Mouse (Mus musculus) intestine, embryonic 14.5 days (tissue): Measurements from ENCODE around the gene Ccdc40. TPM values are rescaled to one million over a fixed set of nuclear protein-coding genes. Genes with fewer than 3 reads are reported as not detected.
A peak's percentile ranks its signal among the peaks of the same experiment; 100 is the strongest.
"Not testable (repeated sequence)": the region's sequence is repeated elsewhere in the genome, so short reads cannot be mapped to it uniquely, and the experiment has no call there.

ENCODE experiments used
- ATAC-seq: fragments of 200-750 bp; cut with Nextera tagmentation; replicated peaks from 2 replicates; pipeline ENCODE4 v1.8.0; 2017; ENCODE audit warnings: low read depth, moderate number of reproducible peaks, moderate TSS enrichment, moderate library complexity; ENCODE audit not compliant: low FRiP score, low TSS enrichment
- DNase-seq: peaks from one replicate; pipeline ENCODE4 v3.0.0-alpha.2; 2018; ENCODE audit warnings: low spot score
- H3K27ac ChIP-seq: fragments of 300-500 bp; sonication (generic); 2 replicates; pipeline ENCODE4 v1.5.1; 2014; ENCODE audit warnings: low read depth, mild to moderate bottlenecking, control low read depth
- H3K27me3 ChIP-seq: fragments of 300-500 bp; sonication (generic); replicated peaks from 2 replicates; pipeline ENCODE4 v1.6.1; 2014; ENCODE audit warnings: low read length, control low read depth; ENCODE audit not compliant: control insufficient read depth, insufficient read depth
- H3K36me3 ChIP-seq: fragments of 300-500 bp; sonication (generic); 2 replicates; pipeline ENCODE4 v1.6.1; 2014; ENCODE audit warnings: low read length, control low read depth; ENCODE audit not compliant: control insufficient read depth, insufficient read depth
- H3K4me1 ChIP-seq: fragments of 300-500 bp; sonication (generic); replicated peaks from 2 replicates; pipeline ENCODE4 v1.6.1; 2014; ENCODE audit warnings: low read length, control low read depth, mixed read lengths; ENCODE audit not compliant: control insufficient read depth, insufficient read depth
- H3K4me2 ChIP-seq: fragments of 300-500 bp; sonication (generic); 2 replicates; pipeline ENCODE4 v1.6.1; 2014; ENCODE audit warnings: low read length
- H3K4me3 ChIP-seq: fragments of 300-500 bp; sonication (generic); 2 replicates; pipeline ENCODE4 v1.5.1; 2014; ENCODE audit warnings: low read depth, low read length, control low read depth, mixed read lengths
- H3K9ac ChIP-seq: fragments of 300-500 bp; sonication (generic); 2 replicates; pipeline ENCODE4 v1.6.1; 2014; ENCODE audit warnings: mild to moderate bottlenecking, low read length
- H3K9me3 ChIP-seq: fragments of 300-500 bp; sonication (generic); 2 replicates; pipeline ENCODE4 v1.6.1; 2016; ENCODE audit warnings: low read length, control low read depth; ENCODE audit not compliant: control insufficient read depth
- WGBS: fragments of 180-500 bp; shearing (Covaris S2); extraction: QIAGEN DNeasy Blood & Tissue Kit; methylation state at CpG from one replicate; pipeline ENCODE4 v1.1.7; 2014; 5-methylcytosine and 5-hydroxymethylcytosine counted together
- polyA plus RNA-seq: library from polyadenylated mRNA; unstranded; fragments of >200 nt; fragmentation: Nextera tagmentation; extraction: Ambion mirVana; gene quantifications from 2 replicates; pipeline ENCODE4 v1.2.1, GENCODE M21; 2014

Gene Ccdc40
- polyA plus RNA-seq, 1 experiment from 2014 or later = 4.0 TPM

- not testable (repeated sequence) for H3K9me3 ChIP-seq, H3K27ac ChIP-seq, H3K9ac ChIP-seq, H3K4me3 ChIP-seq, H3K4me2 ChIP-seq, DNase-seq, ATAC-seq, H3K4me1 ChIP-seq, H3K27me3 ChIP-seq
- 67% methylated on average over 3 of the region's 3 CpGs for WGBS
- peaks cover 24% of the 10 kb centered on the region for H3K36me3 ChIP-seq
Measured at GRCm38 (mm10) chr11:119272492-119272891, 44.1 kb downstream of the Ccdc40 start.

DNA sequence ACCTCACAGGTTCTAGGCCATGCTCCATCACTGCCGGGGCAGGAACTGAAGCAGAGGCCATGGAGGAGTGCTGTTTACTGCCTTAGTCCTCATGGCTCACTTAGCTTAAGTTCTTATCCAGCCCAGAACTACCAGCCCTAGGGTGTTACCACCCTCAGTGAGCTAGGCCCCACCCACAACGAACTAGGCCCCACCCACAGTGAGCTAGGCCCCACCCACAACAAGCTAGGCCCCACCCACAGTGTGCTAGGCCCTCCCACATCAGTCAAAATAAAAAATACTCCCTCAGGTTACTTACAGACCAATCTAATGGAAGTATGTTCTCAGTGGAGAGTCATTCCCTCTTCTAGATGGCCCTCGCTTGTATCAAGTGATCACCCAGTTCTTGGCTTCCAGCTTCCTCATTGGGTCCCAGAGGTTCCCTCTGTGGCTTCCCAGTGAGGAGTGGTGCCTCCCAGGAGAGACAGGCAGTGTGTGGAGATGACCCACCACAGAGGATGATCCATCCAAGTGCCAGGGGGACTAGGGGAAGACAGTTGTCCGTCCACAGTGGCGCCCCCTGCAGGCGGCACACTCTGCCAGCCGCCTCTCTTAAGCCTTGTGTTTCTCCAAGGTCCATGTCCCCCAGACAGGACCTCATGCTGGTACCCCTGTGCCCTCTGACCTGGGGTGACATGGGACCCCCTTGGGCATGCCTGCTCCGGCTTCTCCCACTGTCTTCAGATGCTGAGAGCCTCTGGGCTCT lies 45.0 kb downstream of the Ccdc40 start:
- no peak overlapping the region for H3K4me3 ChIP-seq
- no peaks in the 10 kb centered on the region for H3K27me3 ChIP-seq
- no peak overlapping the region for H3K9ac ChIP-seq
- H3K4me1 ChIP-seq = peaks cover 1% of the 10 kb centered on the region; the same call in 1 of the 2 replicates
- no peak for ATAC-seq
- no peak for DNase-seq
- peaks cover 30% of the 10 kb centered on the region for H3K36me3 ChIP-seq
- 83% methylated on average over 8 of the region's 8 CpGs for WGBS
- no peaks in the 10 kb centered on the region for H3K9me3 ChIP-seq
- H3K27ac ChIP-seq = no peak overlapping the region
- H3K4me2 ChIP-seq = no peak overlapping the region

- ATAC-seq (no peak), DNase-seq (no peak)
- no peaks in the 10 kb centered on the region for H3K9me3 ChIP-seq
- 77% methylated on average over 15 of the region's 15 CpGs for WGBS
- no peak overlapping the region for H3K27ac ChIP-seq
- no peaks in the 10 kb centered on the region for H3K27me3 ChIP-seq
- no peak overlapping the region for H3K4me3 ChIP-seq
- no peak overlapping the region for H3K9ac ChIP-seq
- H3K4me2 ChIP-seq = no peak overlapping the region
- no peaks in the 10 kb centered on the region for H3K4me1 ChIP-seq
- H3K36me3 ChIP-seq = peaks cover 50% of the 10 kb centered on the region
Measured at GRCm38 (mm10) chr11:119281030-119281429, 52.7 kb downstream of the Ccdc40 start.

DNA sequence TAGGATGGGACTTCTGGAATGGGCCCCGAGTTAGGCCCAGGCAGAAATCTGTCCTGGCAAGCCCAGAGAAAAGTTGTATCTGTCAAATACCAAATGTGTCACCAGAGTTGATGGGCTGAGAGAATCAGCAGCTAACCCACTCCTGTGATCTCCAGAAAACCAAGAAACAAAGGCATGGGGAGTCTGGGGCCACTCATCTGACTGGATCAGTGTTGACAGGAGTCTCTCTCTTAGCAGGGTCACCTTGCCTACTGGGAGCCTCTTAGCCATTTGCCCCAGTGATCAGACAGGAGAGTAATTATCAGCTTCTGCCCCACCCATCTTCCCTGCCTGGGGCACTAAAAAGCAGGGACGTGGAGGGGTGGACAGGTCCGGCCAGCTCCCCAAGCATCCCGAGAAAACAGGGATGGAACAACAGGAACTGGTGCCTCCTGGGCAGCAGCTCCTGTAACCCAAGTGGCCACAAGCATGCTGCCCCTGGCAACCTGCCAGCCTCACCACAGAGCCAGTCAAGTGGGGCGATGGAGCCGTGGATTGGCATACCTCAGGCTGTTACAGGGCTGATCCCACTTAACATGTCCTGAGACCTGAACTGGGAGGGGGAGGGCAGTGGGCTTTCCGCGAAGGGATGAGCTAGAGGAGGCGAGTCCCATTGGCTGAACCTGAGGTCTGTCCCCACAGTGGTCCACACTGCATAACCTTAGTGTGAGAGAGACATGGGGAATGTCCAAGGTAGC lies 57.6 kb downstream of the Ccdc40 start:
- Histone ChIP-seq H3K27me3 (no peaks in the 10 kb centered on the region), H3K4me1 (no peaks in the 10 kb centered on the region), H3K9ac (no peak overlapping the region), H3K27ac (no peak overlapping the region), H3K4me3 (no peak overlapping the region), H3K9me3 (no peaks in the 10 kb centered on the region), H3K36me3 (peaks cover 82% of the 10 kb centered on the region), H3K4me2 (no peak overlapping the region)
- 58% methylated on average over 9 of the region's 9 CpGs for WGBS
- DNase-seq (no peak), ATAC-seq (peak; percentile 29; the same call in 1 of the 2 replicates)

- no peaks in the 10 kb centered on the region for H3K4me1 ChIP-seq
- H3K4me3 ChIP-seq = no peak overlapping the region
- no peak overlapping the region for H3K4me2 ChIP-seq
- 88% methylated on average over 20 of the region's 20 CpGs for WGBS
- DNase-seq (no peak), ATAC-seq (no peak)
- H3K27me3 ChIP-seq = no peaks in the 10 kb centered on the region
- H3K27ac ChIP-seq = no peak overlapping the region
- no peaks in the 10 kb centered on the region for H3K9me3 ChIP-seq
- H3K9ac ChIP-seq = no peak overlapping the region
- peaks cover 85% of the 10 kb centered on the region for H3K36me3 ChIP-seq
Measured at GRCm38 (mm10) chr11:119287207-119287992, 59.0 kb downstream of the Ccdc40 start.

DNA sequence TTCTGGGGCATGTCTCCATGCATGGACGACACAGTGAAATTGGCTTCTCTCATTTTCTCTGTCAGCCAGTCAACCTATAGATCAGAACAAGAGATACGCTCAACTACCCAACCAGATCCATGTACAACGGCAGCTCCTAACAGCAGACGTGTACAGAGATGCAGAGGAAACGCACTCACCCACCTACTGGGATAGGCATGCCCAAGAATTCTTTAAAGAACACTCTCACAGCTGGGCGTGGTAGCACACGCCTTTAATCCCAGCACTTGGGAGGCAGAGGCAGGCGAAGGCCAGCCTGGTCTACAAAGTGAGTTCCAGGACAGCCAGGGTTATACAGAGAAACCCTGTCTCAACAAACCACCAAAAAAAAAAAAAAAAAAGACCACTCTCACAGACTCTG lies 64.5 kb downstream of the Ccdc40 start:
- not testable (repeated sequence) for H3K9ac ChIP-seq, H3K27ac ChIP-seq, DNase-seq, H3K9me3 ChIP-seq, H3K4me1 ChIP-seq, H3K4me2 ChIP-seq, ATAC-seq, H3K27me3 ChIP-seq, H3K4me3 ChIP-seq
- WGBS = 97% methylated on average over 8 of the region's 8 CpGs
- H3K36me3 ChIP-seq = peaks cover 99% of the 10 kb centered on the region

DNA sequence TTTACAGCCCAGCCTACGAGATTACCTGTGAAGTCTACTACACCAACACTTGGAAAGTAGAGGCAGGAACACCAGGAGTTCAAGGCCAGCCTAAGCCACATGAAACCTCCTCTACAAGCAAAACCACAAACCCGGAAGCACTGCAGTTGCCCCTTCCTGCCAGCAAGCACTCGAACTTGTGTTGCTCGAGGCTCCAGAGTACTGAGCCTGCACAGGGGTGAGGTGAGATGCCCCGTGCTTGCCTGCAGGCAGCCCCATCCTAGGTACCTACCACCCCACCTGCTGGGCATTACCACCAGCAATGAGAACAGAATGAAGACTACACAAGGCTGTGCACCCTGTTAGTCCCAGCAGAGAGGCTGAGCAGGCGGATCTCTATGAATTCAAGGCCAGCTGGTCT lies 69.6 kb downstream of the Ccdc40 start:
- no peak overlapping the region for H3K27ac ChIP-seq
- DNase-seq = no peak
- H3K9me3 ChIP-seq = no peaks in the 10 kb centered on the region
- peaks cover 14% of the 10 kb centered on the region for H3K4me1 ChIP-seq
- peak overlapping the region; percentile 73; the same call in 1 of the 2 replicates for H3K4me2 ChIP-seq
- ATAC-seq = no peak
- no peak overlapping the region for H3K4me3 ChIP-seq
- H3K27me3 ChIP-seq = no peaks in the 10 kb centered on the region
- 84% methylated on average over 6 of the region's 6 CpGs for WGBS
- peaks cover 55% of the 10 kb centered on the region for H3K36me3 ChIP-seq
- H3K9ac ChIP-seq = 0 out of 2 replicates have a peak overlapping the region, but pooled peaks have one; percentile 5

DNA sequence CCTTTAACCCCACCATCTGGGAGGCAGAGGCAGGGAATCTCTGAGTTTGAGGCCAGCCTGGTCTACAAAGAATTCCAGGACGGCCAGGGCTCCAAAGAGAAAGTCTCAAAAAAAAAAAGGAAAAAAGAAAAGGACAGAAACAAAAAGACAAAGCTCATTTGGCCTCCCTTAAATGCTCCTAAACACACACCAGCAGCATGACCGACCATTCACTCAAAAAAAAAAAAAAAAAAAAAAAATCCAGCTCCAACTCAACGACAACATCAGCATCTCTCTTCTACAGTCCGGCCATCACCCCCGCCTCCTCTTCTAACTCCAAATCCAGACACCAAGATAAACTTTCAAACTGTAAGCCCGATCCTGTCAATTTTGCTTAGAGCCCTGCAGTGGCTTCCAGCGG lies 70.5 kb downstream of the Ccdc40 start:
- Histone ChIP-seq H3K27me3 (no peaks in the 10 kb centered on the region), H3K4me1 (peaks cover 14% of the 10 kb centered on the region), H3K9ac (peak overlapping the region; percentile 99), H3K9me3 (no peaks in the 10 kb centered on the region), H3K27ac (0 out of 2 replicates have a peak overlapping the region, but pooled peaks have one; percentile 92), H3K4me2 (peak overlapping the region; percentile 73), H3K4me3 (peak overlapping the region; percentile 94), H3K36me3 (peaks cover 46% of the 10 kb centered on the region)
- 11% methylated on average over 7 of the region's 7 CpGs for WGBS
- ATAC-seq = no peak
- no peak for DNase-seq
